Mouse (Mus musculus): ENCODE measurements around the gene Gm4788.
"Not testable (repeated sequence)": the region's sequence is repeated elsewhere in the genome, so short reads cannot be mapped to it uniquely, and the experiment has no call there.

Gene Gm4788

GRCm38 (mm10) chr1:139781143-139781542 is at the start of gene Gm4788:
Gene Gm4788, minus strand, starts transcription at chr1:139781243.
- no peak for DNase-seq

GRCm38 (mm10) chr1:139808594-139808993 is 27.6 kb upstream of the Gm4788 start:
- DNase-seq = no peak

DNA sequence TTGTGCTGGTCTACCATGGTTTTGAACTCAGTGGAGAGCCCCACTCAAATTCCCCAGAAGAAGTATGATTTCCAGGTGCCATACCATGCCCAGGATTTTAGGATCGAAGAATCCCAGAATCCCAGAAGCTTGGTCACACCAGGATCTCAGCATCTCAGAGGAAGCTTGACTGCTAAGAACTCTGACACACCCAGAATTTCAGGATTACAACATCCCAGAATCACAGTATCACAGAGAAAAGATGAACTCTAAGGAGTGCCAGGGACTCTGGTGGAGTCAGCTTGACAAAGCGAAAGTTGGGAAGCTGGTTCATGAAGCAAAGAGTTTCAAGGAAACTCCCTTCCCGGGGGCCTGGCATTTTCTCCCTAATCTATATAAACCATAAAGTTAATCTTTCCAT is 11.1 kb downstream of the Gm4788 start:
- not testable (repeated sequence) for DNase-seq

DNA sequence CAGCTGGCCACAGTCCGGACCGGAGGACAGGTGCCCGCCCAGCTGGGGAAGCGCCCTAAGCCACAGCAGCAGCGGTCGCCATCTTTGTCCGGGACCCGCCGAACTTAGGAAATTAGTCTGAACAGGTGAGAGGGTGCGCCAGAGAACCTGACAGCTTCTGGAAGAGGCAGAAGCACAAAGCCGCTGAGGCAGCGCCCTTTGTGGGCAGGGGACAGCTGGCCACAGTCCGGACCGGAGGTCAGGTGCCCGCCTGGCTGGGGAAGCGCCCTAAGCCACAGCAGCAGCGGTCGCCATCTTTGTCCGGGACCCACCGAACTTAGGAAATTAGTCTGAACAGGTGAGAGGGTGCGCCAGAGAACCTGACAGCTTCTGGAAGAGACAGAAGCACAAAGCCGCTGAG is 64.4 kb downstream of the Gm4788 start:
- DNase-seq = not testable (repeated sequence)

- DNase-seq = not testable (repeated sequence)
These were observed 64.8 kb downstream of the Gm4788 start for GRCm38 (mm10) chr1:139716249-139716648.

DNA sequence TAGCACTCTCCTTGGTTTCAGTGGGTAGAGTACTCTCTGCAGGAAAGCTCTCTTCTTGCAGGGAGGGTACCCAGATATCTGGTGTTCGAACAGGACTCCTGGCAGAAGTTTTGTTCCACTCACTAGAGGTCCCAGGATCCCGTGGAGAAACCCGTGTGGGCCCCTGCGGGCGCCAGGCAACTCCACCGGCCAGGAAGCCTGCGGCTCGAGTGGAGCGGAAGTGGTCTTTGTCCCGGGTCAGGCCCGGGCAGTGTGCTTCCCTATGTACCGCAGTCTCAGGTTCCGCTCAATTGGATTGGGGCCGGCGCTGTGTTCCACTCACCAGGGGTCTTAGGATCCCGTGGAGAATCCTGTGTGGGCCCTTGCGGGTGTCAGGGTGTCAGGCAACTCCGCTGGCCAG is 131.1 kb downstream of the Gm4788 start:
- DNase-seq = not testable (repeated sequence)
